Mouse (Mus musculus) small intestine, adult 2 months (tissue): ENCODE measurements at regions not wholly inside any gene's neighbourhood (a gene's known extent, or its start where the extent isn't known, plus 50 kb on each side); places are given as distances from the start of the nearest gene placed in this dataset.

Experiments used
- H3K27ac ChIP-seq: fragments of 200-500 bp; 2 replicates; pipeline ENCODE4 v1.5.1; 2012; ENCODE audit warnings: low read depth, low read length, control low read depth, inconsistent platforms; ENCODE audit not compliant: insufficient read depth
- H3K27me3 ChIP-seq: fragments of 200-500 bp; 2 replicates; pipeline ENCODE4 v1.6.1; 2012; ENCODE audit warnings: mild to moderate bottlenecking, moderate library complexity, low read length, inconsistent platforms; ENCODE audit not compliant: control insufficient read depth, insufficient read depth
- H3K36me3 ChIP-seq: fragments of 200-500 bp; 2 replicates; pipeline ENCODE4 v1.6.1; 2012; ENCODE audit warnings: mild to moderate bottlenecking, low read length, control low read depth, inconsistent platforms; ENCODE audit not compliant: control insufficient read depth, insufficient read depth
- H3K4me1 ChIP-seq: fragments of 200-500 bp; 2 replicates; pipeline ENCODE4 v1.6.1; 2012; ENCODE audit warnings: low read length, inconsistent platforms, mixed read lengths; ENCODE audit not compliant: control insufficient read depth, insufficient read depth, insufficient read length
- H3K4me3 ChIP-seq: fragments of 200-500 bp; 2 replicates; pipeline ENCODE4 v1.5.1; 2012; ENCODE audit warnings: low read depth, mild to moderate bottlenecking, control low read depth, inconsistent platforms, low read length, moderate library complexity
- CTCF ChIP-seq: fragments of 200-500 bp; IDR thresholded peaks from 2 replicates; pipeline ENCODE4 v1.5.1; 2012; ENCODE audit warnings: low read depth, mild to moderate bottlenecking, control low read depth, inconsistent platforms, low read length, moderate library complexity, mixed read lengths; ENCODE audit not compliant: insufficient replicate concordance, insufficient read length; ENCODE audit errors: extremely low read depth
- POLR2A ChIP-seq: fragments of 200-500 bp; IDR thresholded peaks from 2 replicates; pipeline ENCODE4 v1.6.1; 2012; ENCODE audit warnings: low read depth, mild to moderate bottlenecking, control low read depth, inconsistent platforms, low read length, moderate library complexity
- WGBS: fragments of 180-500 bp; shearing (Covaris S2); methylation state at CpG from one replicate; pipeline ENCODE4 v1.1.7; 2018; 5-methylcytosine and 5-hydroxymethylcytosine counted together

DNA sequence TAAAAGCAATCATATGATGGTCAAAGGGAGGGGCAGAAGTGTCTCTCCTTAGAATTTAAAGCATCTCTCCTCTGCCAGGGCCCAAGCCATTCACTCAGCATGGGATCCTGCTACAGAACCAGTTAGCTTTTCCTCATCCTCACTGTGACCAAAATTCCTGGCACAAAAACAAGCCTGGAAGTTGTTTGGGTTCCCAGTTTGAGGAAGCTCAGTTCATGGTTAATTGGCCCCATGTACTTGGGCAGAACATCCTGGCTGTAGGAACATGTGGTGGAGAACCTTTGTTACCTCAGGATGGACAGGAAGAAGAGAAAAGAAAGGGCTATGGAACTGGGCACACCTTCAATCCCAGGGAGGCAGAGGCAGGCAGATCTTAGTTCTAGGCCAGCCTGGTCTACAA, 52.4 kb upstream of the Mfge8 start:
- H3K27ac ChIP-seq, result no peak overlapping the region
- H3K4me1 ChIP-seq, result 0 out of 2 replicates have a peak, but pooled peaks cover 3% of the 10 kb centered on the region
- no peaks in the 10 kb centered on the region for H3K27me3 ChIP-seq
- H3K36me3 ChIP-seq, result no peaks in the 10 kb centered on the region
- no peak overlapping the region for H3K4me3 ChIP-seq
- TF ChIP-seq CTCF (no peak), POLR2A (no peak)

GRCm38 (mm10) chr7:79202336-79202735, 53.5 kb upstream of the Mfge8 start:
- TF ChIP-seq CTCF (no peak), POLR2A (no peak)
- Histone ChIP-seq H3K27me3 (no peaks in the 10 kb centered on the region), H3K4me1 (0 out of 2 replicates have a peak, but pooled peaks cover 3% of the 10 kb centered on the region), H3K27ac (peak overlapping the region; percentile 68; the same call in 1 of the 2 replicates), H3K36me3 (no peaks in the 10 kb centered on the region), H3K4me3 (no peak overlapping the region)
- 66% methylated on average over 7 of the region's 7 CpGs for WGBS

DNA sequence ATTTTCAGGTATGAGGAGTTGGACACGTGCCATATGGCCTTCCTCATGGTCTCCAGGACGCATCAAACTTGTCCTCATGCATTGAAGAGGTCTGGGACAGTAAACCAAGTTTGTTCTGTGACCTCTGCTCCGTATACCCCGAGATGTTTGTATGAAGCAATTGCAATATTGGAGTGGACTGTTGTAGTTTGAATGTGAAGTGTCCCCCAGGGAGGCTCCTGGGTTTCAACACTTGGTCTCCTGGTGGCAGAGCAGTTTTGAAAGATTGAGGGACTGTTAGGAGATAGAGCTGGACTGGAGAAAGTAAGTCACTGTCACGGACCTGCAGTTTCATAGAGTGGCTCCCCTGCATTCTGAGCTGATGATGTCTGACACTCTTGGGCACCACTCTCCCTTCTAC, 54.6 kb upstream of the Mfge8 start:
- H3K4me1 ChIP-seq, result 0 out of 2 replicates have a peak, but pooled peaks cover 3% of the 10 kb centered on the region
- H3K4me3 ChIP-seq, result no peak overlapping the region
- H3K27ac ChIP-seq, result no peak overlapping the region
- H3K27me3 ChIP-seq, result no peaks in the 10 kb centered on the region
- WGBS, result 75% methylated on average over 5 of the region's 5 CpGs
- TF ChIP-seq POLR2A, result no peak
- H3K36me3 ChIP-seq, result no peaks in the 10 kb centered on the region

GRCm38 (mm10) chr7:79207140-79207539, 58.3 kb upstream of the Mfge8 start:
- WGBS, result 78% methylated on average over 8 of the region's 8 CpGs
- Histone ChIP-seq H3K36me3 (no peaks in the 10 kb centered on the region), H3K4me3 (no peak overlapping the region), H3K27me3 (no peaks in the 10 kb centered on the region), H3K27ac (no peak overlapping the region), H3K4me1 (peaks cover 7% of the 10 kb centered on the region)
- no peak for TF ChIP-seq POLR2A
- no peak for TF ChIP-seq CTCF

GRCm38 (mm10) chr7:79210376-79211215, 61.7 kb upstream of the Mfge8 start:
- H3K36me3 ChIP-seq, result no peaks in the 10 kb centered on the region
- TF ChIP-seq POLR2A (no peak), CTCF (no peak)
- H3K4me3 ChIP-seq, result no peak overlapping the region
- 96% methylated on average over 2 of the region's 2 CpGs for WGBS
- H3K4me1 ChIP-seq, result peaks cover 4% of the 10 kb centered on the region
- H3K27me3 ChIP-seq, result no peaks in the 10 kb centered on the region
- no peak overlapping the region for H3K27ac ChIP-seq

GRCm38 (mm10) chr7:79211287-79211976, 61.6 kb upstream of the Abhd2 start:
- 4% methylated on average over 9 of the region's 9 CpGs for WGBS
- TF ChIP-seq CTCF (no peak), POLR2A (no peak)
- peaks cover 4% of the 10 kb centered on the region for H3K4me1 ChIP-seq
- no peak overlapping the region for H3K27ac ChIP-seq
- H3K36me3 ChIP-seq, result no peaks in the 10 kb centered on the region
- H3K27me3 ChIP-seq, result no peaks in the 10 kb centered on the region
- no peak overlapping the region for H3K4me3 ChIP-seq

DNA sequence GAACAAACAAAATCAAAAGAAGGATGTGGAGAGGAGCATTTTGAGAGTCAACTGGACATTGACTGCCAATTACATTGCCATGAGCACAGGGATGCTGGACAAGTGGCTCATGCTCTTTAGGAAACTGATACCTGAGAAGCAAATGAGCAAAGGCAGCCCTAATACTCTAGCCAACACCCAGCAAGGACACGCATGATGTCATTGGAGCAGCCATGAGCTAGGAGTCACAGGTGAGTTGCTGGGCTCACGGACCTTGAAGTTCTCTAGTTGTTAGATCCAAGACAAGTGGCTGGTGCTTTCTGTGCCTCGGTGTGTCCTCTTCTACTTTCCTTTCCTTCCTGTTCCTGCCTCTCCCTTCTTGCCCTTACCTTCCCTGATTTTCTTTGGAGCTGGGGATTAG, 60.8 kb upstream of the Abhd2 start:
- Histone ChIP-seq H3K36me3 (no peaks in the 10 kb centered on the region), H3K27ac (no peak overlapping the region), H3K4me3 (no peak overlapping the region), H3K27me3 (no peaks in the 10 kb centered on the region), H3K4me1 (peaks cover 4% of the 10 kb centered on the region)
- TF ChIP-seq CTCF, result no peak
- TF ChIP-seq POLR2A, result no peak
- WGBS, result 88% methylated on average over 3 of the region's 3 CpGs
